Mouse (Mus musculus) Patski (cell line): ENCODE results near the gene Ush2a. TPM values are rescaled to one million over a fixed set of nuclear protein-coding genes. Genes with fewer than 3 reads are reported as not detected.

ENCODE experiments used
- ATAC-seq: fragments of 100-300 bp; one replicate; pipeline ENCODE4 v1.8.0; 2021
- CTCF ChIA-PET: fragments of 350-600 bp; sonication (Branson Sonifier 250); formaldehyde crosslinking; loops from one replicate; lab custom pipeline; 2022; ENCODE audit warnings: inconsistent platforms; lab: Charles Lee
- POLR2A ChIA-PET: fragments of 350-600 bp; sonication (Branson Sonifier 250); formaldehyde crosslinking; loops from one replicate; lab custom pipeline; 2022; ENCODE audit warnings: antibody characterized with exemption, inconsistent platforms; lab: Charles Lee
- DNase-seq: peaks from one replicate; pipeline ENCODE4 v3.0.0-alpha.2; 2011; ENCODE audit warnings: low read depth, low spot score
- H3K27me3 ChIP-seq: fragments of 371-371 bp; one replicate; pipeline ENCODE4 v1.5.1; 2021
- CTCF ChIP-seq: fragments of 100-300 bp; IDR thresholded peaks from one replicate; pipeline ENCODE4 v1.5.1; 2021
- in situ Hi-C: fragments of 300-500 bp; cut with MboI; formaldehyde crosslinking; loops from 3 replicates; pipeline ENCODE4 v1.11.1; 2018; ENCODE audit warnings: low pct_unique_long_range_greater_than_20kb, mixed read lengths
- polyA plus RNA-seq: library from polyadenylated mRNA; unstranded; gene quantifications from one replicate; pipeline ENCODE4 v1.2.3, GENCODE M21; 2021

Gene Ush2a
- polyA plus RNA-seq, 1 experiment from 2014 or later = not detected

- in situ Hi-C loops = no loop called here
- ChIA-PET POLR2A (no interaction called here), CTCF (no interaction called here)
- ATAC-seq (no peak), DNase-seq (no peak)
- H3K27me3 ChIP-seq = no peaks in the 10 kb centered on the region
- TF ChIP-seq CTCF = peak; percentile 47
Measured at GRCm38 (mm10) chr1:188598052-188598451, 336.2 kb downstream of the Ush2a start.

DNA sequence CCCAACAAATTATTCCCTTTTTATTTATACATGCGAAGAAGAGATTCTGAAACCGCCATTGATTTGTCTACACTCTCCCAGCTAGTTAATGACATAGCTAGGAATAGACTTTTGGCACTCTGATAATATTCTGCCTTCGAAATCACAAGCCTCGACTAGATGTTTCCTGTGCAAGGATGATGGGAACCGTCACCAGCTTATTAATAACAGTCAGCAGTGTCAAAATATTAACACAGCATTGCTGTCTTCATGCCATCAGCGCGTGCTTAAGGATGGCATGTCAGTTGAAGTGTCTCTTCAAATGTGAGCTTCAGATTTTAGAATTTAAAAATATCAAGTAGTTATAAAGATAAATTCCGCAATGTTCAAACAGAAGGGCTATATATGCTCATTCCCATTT, 337.3 kb downstream of the Ush2a start:
- in situ Hi-C loops = no loop called here
- ATAC-seq = no peak
- CTCF ChIA-PET = no interaction called here
- TF ChIP-seq CTCF = no peak
- POLR2A ChIA-PET = interaction anchor here (0.6 kb wide), 1 partner anchor 37 kb away, joined by 3 read pairs; no protein-coding TSS in a partner anchor
- H3K27me3 ChIP-seq = no peaks in the 10 kb centered on the region
- DNase-seq = no peak

GRCm38 (mm10) chr1:188606450-188606849, 344.6 kb downstream of the Ush2a start:
- DNase-seq (no peak), ATAC-seq (no peak)
- TF ChIP-seq CTCF = no peak
- in situ Hi-C loops = no loop called here
- no peaks in the 10 kb centered on the region for H3K27me3 ChIP-seq
- POLR2A ChIA-PET = no interaction called here
- CTCF ChIA-PET = no interaction called here

GRCm38 (mm10) chr1:188616547-188616946, 354.7 kb downstream of the Ush2a start:
- in situ Hi-C loops = no loop called here
- H3K27me3 ChIP-seq = no peaks in the 10 kb centered on the region
- ChIA-PET POLR2A (no interaction called here), CTCF (interaction anchor here (1.3 to 1.6 kb wide), 2 partner anchors 12 to 23 kb away, joined by 5 read pairs; no protein-coding TSS in a partner anchor)
- no peak for DNase-seq
- TF ChIP-seq CTCF = no peak
- no peak for ATAC-seq

GRCm38 (mm10) chr1:188633736-188634135, 371.9 kb downstream of the Ush2a start:
- POLR2A ChIA-PET = no interaction called here
- in situ Hi-C loops = no loop called here
- CTCF ChIA-PET = no interaction called here
- TF ChIP-seq CTCF = peak; percentile 44
- H3K27me3 ChIP-seq = peaks cover 4% of the 10 kb centered on the region
- no peak for ATAC-seq
- DNase-seq = no peak

DNA sequence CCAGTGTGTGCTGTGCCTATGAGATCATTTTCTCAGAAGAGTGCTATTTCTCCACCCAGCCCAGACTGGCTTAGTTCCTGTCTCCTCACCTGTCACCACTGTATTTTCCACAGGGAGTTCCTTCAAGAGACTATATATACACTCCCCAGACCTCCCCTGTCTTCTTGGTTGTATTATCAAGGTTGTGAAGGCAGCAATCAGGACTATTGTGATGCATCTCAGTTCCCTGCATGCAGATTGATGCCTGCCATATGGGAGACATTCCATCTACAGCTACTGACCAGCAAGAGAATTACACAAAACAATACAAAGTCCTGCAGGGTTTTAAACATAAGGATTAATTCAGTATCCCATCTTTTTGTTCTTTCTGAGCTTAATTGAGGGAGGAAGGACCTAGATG, 377.8 kb downstream of the Ush2a start:
- ATAC-seq (no peak), DNase-seq (no peak)
- POLR2A ChIA-PET = no interaction called here
- CTCF ChIA-PET = interaction anchor here (0.7 to 1.5 kb wide), 2 partner anchors 15 to 39 kb away, joined by 3 read pairs; no protein-coding TSS in a partner anchor
- in situ Hi-C loops = no loop called here
- no peaks in the 10 kb centered on the region for H3K27me3 ChIP-seq
- TF ChIP-seq CTCF = no peak

DNA sequence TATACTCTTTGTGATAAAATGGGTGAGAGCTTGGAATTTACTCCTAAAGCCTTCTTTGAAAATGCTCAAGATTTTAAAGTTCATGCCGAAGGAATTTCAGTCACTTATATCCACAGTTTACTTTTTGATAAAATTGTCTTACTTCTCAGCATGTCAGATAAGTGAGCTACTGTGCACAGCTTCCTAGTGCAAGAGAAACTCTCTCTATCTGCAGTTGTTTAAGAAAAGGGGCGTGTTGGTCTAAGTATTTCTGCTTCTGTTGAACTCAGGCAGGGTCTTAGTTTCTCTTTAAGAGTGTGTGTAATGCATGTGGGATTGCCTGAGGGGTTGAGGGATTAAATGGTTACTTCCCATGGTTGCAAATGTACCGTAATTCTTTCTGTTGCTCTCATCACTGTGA, 381.3 kb downstream of the Ush2a start:
- TF ChIP-seq CTCF = no peak
- no peak for ATAC-seq
- DNase-seq = no peak
- ChIA-PET CTCF (no interaction called here), POLR2A (no interaction called here)
- H3K27me3 ChIP-seq = no peaks in the 10 kb centered on the region
- in situ Hi-C loops = no loop called here

DNA sequence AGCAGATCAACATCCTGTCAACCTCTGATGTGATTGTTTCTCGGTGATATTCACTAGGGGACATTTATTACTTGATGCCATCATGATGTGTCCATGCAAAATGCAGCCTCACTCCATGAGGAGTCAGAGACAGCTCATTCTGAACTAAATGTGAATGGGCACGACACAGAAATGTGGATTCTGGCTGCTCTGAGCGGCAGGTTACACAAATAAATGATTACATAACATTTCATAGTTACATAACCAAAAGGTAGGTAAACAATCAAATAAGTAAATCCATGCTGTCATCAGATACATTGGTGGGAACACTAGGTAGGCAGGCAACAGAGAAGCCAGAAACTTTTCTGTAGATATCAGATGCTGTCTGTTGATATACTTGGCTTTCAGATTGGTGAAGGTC, 391.2 kb downstream of the Ush2a start:
- POLR2A ChIA-PET = no interaction called here
- TF ChIP-seq CTCF = no peak
- in situ Hi-C loops = no loop called here

GRCm38 (mm10) chr1:188656121-188656520, 394.3 kb downstream of the Ush2a start:
- CTCF ChIA-PET = no interaction called here
- POLR2A ChIA-PET = no interaction called here
- DNase-seq (no peak), ATAC-seq (no peak)
- peaks cover 28% of the 10 kb centered on the region for H3K27me3 ChIP-seq
- in situ Hi-C loops = no loop called here
- TF ChIP-seq CTCF = no peak

More for the DNA sequence above, 391.2 kb downstream of the Ush2a start:
- ATAC-seq (no peak), DNase-seq (no peak)
- CTCF ChIA-PET = no interaction called here
- peaks cover 23% of the 10 kb centered on the region for H3K27me3 ChIP-seq

DNA sequence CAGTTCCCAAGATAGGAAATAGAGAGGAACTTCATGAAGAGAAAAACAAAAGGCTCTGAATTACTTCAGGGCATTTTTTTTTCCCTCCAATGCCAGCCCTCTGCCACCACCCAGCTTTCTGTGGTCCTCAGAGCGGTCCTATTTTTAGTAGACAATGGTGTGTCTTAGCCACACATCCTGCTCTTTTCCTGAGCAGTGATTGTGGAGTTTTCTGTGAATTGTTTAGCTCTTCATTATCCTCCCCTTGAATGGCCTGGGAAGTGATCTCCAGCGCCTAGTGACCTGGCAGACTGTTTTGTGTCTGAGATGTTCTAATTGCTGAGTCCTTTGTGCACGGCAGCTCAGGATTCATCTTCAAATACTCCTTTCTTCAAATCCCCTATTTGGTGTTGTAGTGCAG, 397.3 kb downstream of the Ush2a start:
- no peak for TF ChIP-seq CTCF
- ChIA-PET CTCF (no interaction called here), POLR2A (no interaction called here)
- ATAC-seq (no peak), DNase-seq (no peak)
- peaks cover 25% of the 10 kb centered on the region for H3K27me3 ChIP-seq
- in situ Hi-C loops = no loop called here

DNA sequence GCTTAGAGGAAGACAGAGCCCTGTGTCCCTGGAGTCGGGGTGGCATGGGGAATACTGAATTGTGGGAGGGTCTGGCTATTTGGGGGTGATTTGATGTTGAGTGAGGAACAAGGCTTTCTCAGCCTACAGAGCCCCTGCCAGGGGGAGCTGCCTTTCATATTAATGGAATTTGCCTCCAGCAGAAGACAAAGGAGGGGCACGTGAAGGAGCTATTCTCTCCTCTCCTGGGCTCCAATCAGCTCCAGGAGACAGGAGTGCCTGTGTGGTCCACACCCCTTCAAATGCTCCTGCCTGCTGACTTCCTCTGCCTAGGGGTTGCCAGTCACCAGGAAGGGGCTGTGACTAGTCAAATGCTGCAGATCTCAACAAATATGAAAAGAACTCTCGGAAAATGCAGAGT, 398.5 kb downstream of the Ush2a start:
- H3K27me3 ChIP-seq = peaks cover 22% of the 10 kb centered on the region
- POLR2A ChIA-PET = no interaction called here
- no peak for ATAC-seq
- DNase-seq = no peak
- TF ChIP-seq CTCF = no peak
- CTCF ChIA-PET = no interaction called here
- in situ Hi-C loops = no loop called here

DNA sequence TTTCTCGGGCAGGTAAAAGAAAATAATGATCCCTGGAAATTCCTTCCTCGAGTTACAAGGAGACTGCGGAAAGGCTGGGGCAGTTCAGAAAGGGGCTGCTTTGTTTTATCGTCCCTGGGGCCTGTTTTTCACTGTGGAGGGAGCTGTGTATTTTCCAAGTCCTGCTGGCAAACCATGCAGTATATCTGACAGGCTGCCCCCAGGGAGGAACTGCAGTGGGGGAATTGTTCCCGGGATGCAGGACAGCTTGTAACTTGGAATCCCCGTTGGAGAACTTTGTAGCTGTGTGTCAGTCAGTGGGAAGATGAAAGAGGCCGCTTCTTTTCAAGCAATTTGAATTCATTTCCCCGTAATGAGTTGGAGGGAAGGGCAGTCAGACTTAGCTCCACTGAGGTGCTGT, 399.1 kb downstream of the Ush2a start:
- in situ Hi-C loops = no loop called here
- CTCF ChIA-PET = no interaction called here
- POLR2A ChIA-PET = no interaction called here
- DNase-seq (no peak), ATAC-seq (no peak)
- peaks cover 20% of the 10 kb centered on the region for H3K27me3 ChIP-seq
- TF ChIP-seq CTCF = no peak
